In the genomic region with DNA sequence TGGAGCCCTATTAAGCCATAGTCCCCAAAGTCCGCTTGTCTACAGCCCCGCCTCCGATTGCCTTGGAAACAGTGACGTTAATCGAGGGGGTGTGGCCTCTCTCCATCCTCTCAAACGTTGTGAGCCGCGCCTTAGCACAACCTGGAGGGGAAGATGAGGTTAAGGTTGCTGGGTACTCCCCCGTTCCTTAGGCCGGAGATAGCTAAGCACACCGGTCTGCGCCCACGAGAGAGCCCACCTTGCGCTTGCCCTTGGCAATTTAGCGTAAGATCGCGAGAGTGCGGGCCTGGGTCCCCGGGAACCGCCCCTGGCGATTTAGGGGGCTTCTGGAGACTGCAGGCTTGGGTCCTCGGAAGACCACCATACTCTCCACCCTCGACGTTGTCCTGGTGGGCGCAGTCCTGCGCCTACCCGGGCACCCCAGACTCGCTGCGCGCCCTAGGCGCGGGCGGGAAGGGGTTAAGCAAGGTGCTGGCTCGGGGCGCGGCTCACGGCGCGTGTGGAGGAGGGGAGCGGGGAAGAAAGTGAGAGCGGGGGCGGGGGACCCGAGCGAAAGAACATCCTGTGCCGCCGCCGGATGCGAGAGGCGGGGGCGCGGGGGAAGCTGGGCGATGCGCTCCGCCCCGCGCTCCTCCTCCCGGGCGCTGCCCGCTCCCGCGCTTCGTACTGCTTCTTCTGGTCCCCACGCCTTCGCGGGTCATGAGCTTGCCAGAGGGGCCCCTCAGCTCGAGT, we compare ENCODE assay signal across 8 mouse cellular contexts. TPM values are rescaled to one million over a fixed set of nuclear protein-coding genes. Genes with fewer than 3 reads are reported as not detected.
DNase-seq lines count a peak whose midpoint lies in the region; ATAC-seq lines count a peak whose summit lies in the region.

No protein-coding gene starts in this region.

- H3K27ac ChIP-seq in hindbrain, embryonic 14.5 days: peak overlapping the region; percentile 91

- H3K27me3 ChIP-seq in hindbrain, embryonic 14.5 days (ENCODE audit: control insufficient read depth, insufficient read depth, low read length): peaks cover 16% of the 10 kb centered on the region; the same call in 1 of the 2 replicates

- H3K9ac ChIP-seq in hindbrain, embryonic 14.5 days: peak overlapping the region; percentile 89

- H3K36me3 ChIP-seq in hindbrain, embryonic 14.5 days (replicated peaks; ENCODE audit: control insufficient read depth, insufficient read depth): no peaks in the 10 kb centered on the region

- WGBS in hindbrain, embryonic 14.5 days: under 1% methylated on average over 57 of the region's 66 CpGs

- ATAC-seq in hindbrain, embryonic 14.5 days (ENCODE audit: low FRiP score): peak; percentile 85

- H3K4me3 ChIP-seq in hindbrain, embryonic 14.5 days (replicated peaks; ENCODE audit: low read length): peak overlapping the region; percentile 64

- peaks cover 8% of the 10 kb centered on the region; the same call in 1 of the 2 replicates for H3K4me1 ChIP-seq in hindbrain, embryonic 14.5 days (replicated peaks; ENCODE audit: control insufficient read depth, insufficient read depth, low read length)

- DNase-seq in Muller cell, postnatal 12 days (ENCODE audit: inconsistent ontology term): peak; percentile 85
- DNase-seq in cerebellum, adult 9-11 months: peak; percentile 91
- DNase-seq in frontal cortex, postnatal 25 days (ENCODE audit: low spot score in 2 of 2): peak; percentile 77 to 89
- peak; percentile 87 for DNase-seq in hindbrain, embryonic 14.5 days (ENCODE audit: low spot score)
- peak; percentile 87 to 89 for DNase-seq in layer of hippocampus, postnatal 25 days (ENCODE audit: extremely low spot score in 1 of 2, low spot score in 1 of 2)
- peak; percentile 98 for DNase-seq in lung, postnatal 14 days
- peak; percentile 88 for DNase-seq in ovary, postnatal 36 days (ENCODE audit: low spot score)
- peak; percentile 98 for DNase-seq in thymus, postnatal 14 days

- no peaks in the 10 kb centered on the region for H3K9me3 ChIP-seq in hindbrain, embryonic 14.5 days (ENCODE audit: control insufficient read depth, low read length)

- peak overlapping the region; percentile 86 for H3K4me2 ChIP-seq in hindbrain, embryonic 14.5 days (replicated peaks)

RNA-seq across cellular contexts. Expression of a gene that starts 5.5 kb away (rescaled TPM):
- polyA plus RNA-seq in hindbrain, embryonic 14.5 days (2014; fragmentation: Nextera tagmentation; extraction: Ambion mirVana): 8.2 and 9.8 TPM in 2 replicates
- total RNA-seq in layer of hippocampus, postnatal 25 days (2021): 10 to 100 TPM; 62.5 to 85.0 TPM

RNA-seq across cellular contexts. Expression of a gene that starts 7.8 kb away (rescaled TPM):
- not detected in 2 replicates for polyA plus RNA-seq in hindbrain, embryonic 14.5 days (2014; fragmentation: Nextera tagmentation; extraction: Ambion mirVana)
- not detected for total RNA-seq in layer of hippocampus, postnatal 25 days (2021)

RNA-seq across cellular contexts. Expression of a gene that starts 26.4 kb away (rescaled TPM):
- not detected in 2 replicates for polyA plus RNA-seq in hindbrain, embryonic 14.5 days (2014; fragmentation: Nextera tagmentation; extraction: Ambion mirVana)
- not detected for total RNA-seq in layer of hippocampus, postnatal 25 days (2021)

RNA-seq across cellular contexts. Expression of a gene that starts 37.8 kb away (rescaled TPM):
- not detected in 2 replicates for polyA plus RNA-seq in hindbrain, embryonic 14.5 days (2014; fragmentation: Nextera tagmentation; extraction: Ambion mirVana)
- total RNA-seq in layer of hippocampus, postnatal 25 days (2021): not detected

RNA-seq across cellular contexts. Expression of a gene that starts 52.7 kb away (rescaled TPM):
- polyA plus RNA-seq in hindbrain, embryonic 14.5 days (2014; fragmentation: Nextera tagmentation; extraction: Ambion mirVana): 13.5 and 13.7 TPM in 2 replicates
- total RNA-seq in layer of hippocampus, postnatal 25 days (2021): 1 to 10 TPM; 3.6 to 4.0 TPM

Comparison
In these comparisons a context has a peak if more than half of its experiments do, and no peak if none do; other contexts are left out.
1. Peak in every context shown above with its lines: DNase-seq, ATAC-seq, H3K4me3 ChIP-seq and H3K27ac ChIP-seq.